Mouse (Mus musculus) inflammation-experienced regulatory T-cells, adult 6 months (primary cell): ENCODE measurements at regions not wholly inside any gene's neighbourhood (a gene's known extent, or its start where the extent isn't known, plus 50 kb on each side); places are given as distances from the start of the nearest gene placed in this dataset.
A peak's percentile ranks its signal among the peaks of the same experiment; 100 is the strongest.
"Not testable (repeated sequence)": the region's sequence is repeated elsewhere in the genome, so short reads cannot be mapped to it uniquely, and the experiment has no call there.

Source experiments
- ATAC-seq: one replicate; pipeline ENCODE4 v1.8.0; 2017

GRCm38 (mm10) chr7:116596914-116597313 is 92.7 kb downstream of the Nucb2 start:
- no peak for ATAC-seq

DNA sequence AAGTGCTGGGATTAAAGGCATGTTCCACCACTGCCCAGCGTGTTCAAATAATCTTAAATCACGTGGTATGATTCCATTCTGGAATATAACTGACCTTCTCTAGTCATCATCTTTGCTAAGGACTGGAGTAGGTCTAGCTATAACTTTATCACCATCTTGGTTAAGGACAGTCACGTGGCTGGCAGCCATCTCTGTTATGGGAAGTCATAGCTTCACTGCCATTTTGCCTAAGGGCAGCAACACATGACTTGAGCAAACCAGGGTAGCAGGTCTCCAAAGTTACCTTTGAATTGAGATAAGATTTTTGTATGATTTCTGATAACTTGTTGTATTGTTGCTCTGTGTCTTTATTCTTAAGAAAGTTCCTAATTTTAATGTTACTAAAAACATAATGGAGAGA is 96.2 kb downstream of the Nucb2 start:
- no peak for ATAC-seq

GRCm38 (mm10) chr7:116603167-116603839 is 99.1 kb downstream of the Nucb2 start:
- no peak for ATAC-seq

DNA sequence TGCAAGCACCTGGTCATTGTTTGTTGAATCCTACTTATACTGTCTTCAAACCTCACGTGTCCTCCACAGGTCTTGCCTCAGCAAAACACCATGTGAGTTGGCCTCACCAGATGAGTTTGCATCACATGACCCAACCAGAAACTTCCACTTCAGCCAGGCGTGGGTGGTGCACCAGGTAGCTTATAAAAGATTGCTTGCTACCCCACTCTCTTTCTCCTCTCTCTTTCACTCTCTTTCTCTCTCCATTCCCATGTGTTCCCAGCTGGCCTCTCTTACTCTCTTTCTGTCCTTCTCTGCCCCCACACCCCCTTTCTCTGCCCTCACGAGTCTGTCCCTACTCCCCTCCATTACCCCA is 99.6 kb downstream of the Nucb2 start:
- no peak for ATAC-seq

DNA sequence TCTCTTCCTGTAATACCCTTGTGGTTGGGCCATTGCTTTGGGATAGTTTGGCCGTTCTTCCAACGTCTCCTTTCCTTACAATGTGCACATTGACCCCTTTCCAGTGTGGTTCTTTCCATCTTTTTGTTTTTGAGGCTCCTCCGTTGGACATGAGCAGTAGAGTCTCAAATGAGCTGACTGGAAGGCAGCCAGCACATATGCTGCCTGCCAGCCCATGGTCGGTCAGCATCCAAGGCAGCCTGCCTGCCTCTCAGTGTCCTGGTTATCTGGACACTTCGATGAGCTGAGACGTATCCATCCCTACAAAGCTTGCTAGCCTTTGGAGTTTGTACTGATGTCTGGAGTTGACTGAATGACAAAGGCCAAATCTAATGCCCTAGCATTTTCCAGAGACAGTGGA is 102.1 kb downstream of the Nucb2 start:
- no peak for ATAC-seq

- no peak for ATAC-seq
Measured at GRCm38 (mm10) chr7:116606751-116607483, 102.7 kb downstream of the Nucb2 start.

GRCm38 (mm10) chr7:116607628-116608225 is 103.6 kb downstream of the Nucb2 start:
- no peak for ATAC-seq

GRCm38 (mm10) chr7:116608350-116609085 is 104.3 kb downstream of the Nucb2 start:
- ATAC-seq = peak; percentile 93

- no peak for ATAC-seq
Measured at GRCm38 (mm10) chr7:116609406-116609805, 105.2 kb downstream of the Nucb2 start.

DNA sequence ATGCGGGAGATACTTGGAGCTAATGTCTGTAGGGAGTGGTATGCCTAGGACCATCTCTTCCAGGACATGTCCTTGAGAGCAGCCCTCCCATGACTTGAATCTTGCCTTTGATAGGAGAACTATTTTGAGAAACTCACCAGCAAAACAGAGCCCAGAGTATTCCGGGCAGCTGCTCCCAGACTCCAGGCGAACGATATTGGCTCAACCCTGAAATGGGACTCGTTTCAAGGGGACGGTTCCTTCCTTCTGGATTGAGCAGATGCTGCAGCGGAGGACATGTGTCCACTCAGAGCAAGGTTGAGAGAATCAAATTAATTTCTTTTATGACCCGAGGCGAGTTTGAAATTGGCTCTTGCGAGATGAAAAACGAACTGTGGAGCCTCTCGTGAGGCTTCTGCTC is 105.7 kb downstream of the Nucb2 start:
- ATAC-seq = no peak

GRCm38 (mm10) chr7:116615984-116616383 is 111.8 kb downstream of the Nucb2 start:
- ATAC-seq = no peak

GRCm38 (mm10) chr7:116619636-116620035 is 115.5 kb downstream of the Nucb2 start:
- ATAC-seq = no peak

DNA sequence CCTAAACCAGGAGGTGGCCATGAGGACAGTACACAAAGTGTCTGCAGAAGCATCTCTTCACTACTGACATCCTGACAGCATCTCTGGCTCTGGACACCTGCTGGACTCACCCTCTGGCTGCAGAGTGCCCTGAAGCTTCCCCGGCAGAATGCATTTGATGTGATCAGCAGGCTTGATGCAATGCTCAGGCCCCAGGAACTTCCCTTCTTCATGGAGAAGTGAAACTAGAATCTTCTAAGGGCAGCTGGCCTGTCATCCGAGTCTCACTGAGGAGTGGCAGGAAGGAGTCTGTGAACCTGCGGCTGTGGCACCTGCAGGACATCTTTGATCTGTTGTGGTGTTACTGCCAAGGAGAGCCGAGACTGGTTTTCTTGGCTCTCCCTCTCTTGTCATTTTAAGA is 116.2 kb downstream of the Nucb2 start:
- ATAC-seq = no peak

DNA sequence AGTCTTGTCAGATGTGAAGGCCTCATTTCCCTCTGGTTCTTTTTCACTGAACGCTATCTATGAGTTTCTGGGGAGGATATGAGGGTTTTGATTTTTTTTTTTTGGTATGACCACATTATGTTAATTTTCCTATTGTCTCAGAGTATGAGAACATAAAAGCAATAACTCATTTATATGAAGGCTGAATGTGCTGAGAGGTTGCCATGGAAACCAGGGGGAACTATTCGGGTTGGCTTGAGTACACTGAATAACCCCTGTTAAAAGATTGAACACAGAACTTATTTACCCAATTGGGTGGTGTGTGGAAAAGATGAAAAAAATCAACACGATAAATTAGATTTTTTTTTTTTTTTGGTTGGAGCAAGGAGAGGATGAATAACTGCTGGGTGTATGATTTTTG is 129.0 kb downstream of the Nucb2 start:
- ATAC-seq = no peak

- no peak for ATAC-seq
Measured at GRCm38 (mm10) chr7:116644902-116645650, 140.9 kb downstream of the Nucb2 start.

- no peak for ATAC-seq
Measured at GRCm38 (mm10) chr7:116654466-116654865, 150.3 kb downstream of the Nucb2 start.

GRCm38 (mm10) chr7:116657040-116657439 is 152.9 kb downstream of the Nucb2 start:
- not testable (repeated sequence) for ATAC-seq

GRCm38 (mm10) chr7:116665581-116665980 is 161.4 kb downstream of the Nucb2 start:
- no peak for ATAC-seq

- no peak for ATAC-seq
Measured at GRCm38 (mm10) chr7:116674199-116675019, 170.2 kb downstream of the Nucb2 start.

GRCm38 (mm10) chr7:116676696-116677095 is 172.5 kb downstream of the Nucb2 start:
- ATAC-seq = no peak

- ATAC-seq = no peak
Measured at GRCm38 (mm10) chr7:116679195-116679594, 175.0 kb downstream of the Nucb2 start.

GRCm38 (mm10) chr7:116680523-116680922 is 176.4 kb downstream of the Nucb2 start:
- no peak for ATAC-seq
